Mouse (Mus musculus) neural tube, embryonic 11.5 days (tissue): ENCODE data around the gene Acot5. TPM values are rescaled to one million over a fixed set of nuclear protein-coding genes. Genes with fewer than 3 reads are reported as not detected.
"Not testable (repeated sequence)": the region's sequence is repeated elsewhere in the genome, so short reads cannot be mapped to it uniquely, and the experiment has no call there.

Experiments
- ATAC-seq: fragments of 200-750 bp; cut with Nextera tagmentation; 2 replicates; pipeline ENCODE4 v1.8.0; 2017; ENCODE audit warnings: moderate number of reproducible peaks, mild to moderate bottlenecking, moderate TSS enrichment, moderate library complexity; ENCODE audit not compliant: insufficient read depth, low FRiP score, low TSS enrichment
- DNase-seq: peaks from one replicate; pipeline ENCODE4 v3.0.0-alpha.2; 2015; ENCODE audit warnings: low spot score
- H3K27ac ChIP-seq: fragments of 300-500 bp; sonication (generic); 2 replicates; pipeline ENCODE4 v1.5.1; 2014; ENCODE audit warnings: low read depth, mild to moderate bottlenecking, low read length
- H3K27me3 ChIP-seq: fragments of 300-500 bp; sonication (generic); 2 replicates; pipeline ENCODE4 v1.6.1; 2014; ENCODE audit warnings: mild to moderate bottlenecking, low read length, mixed read lengths; ENCODE audit not compliant: control insufficient read depth, insufficient read depth
- H3K36me3 ChIP-seq: fragments of 300-500 bp; sonication (generic); 2 replicates; pipeline ENCODE4 v1.6.1; 2014; ENCODE audit warnings: mild to moderate bottlenecking, low read length, moderate library complexity, mixed read lengths; ENCODE audit not compliant: control insufficient read depth, insufficient read depth
- H3K4me1 ChIP-seq: fragments of 300-500 bp; sonication (generic); 2 replicates; pipeline ENCODE4 v1.6.1; 2014; ENCODE audit warnings: low read length, mixed read lengths; ENCODE audit not compliant: control insufficient read depth, insufficient read depth
- H3K4me2 ChIP-seq: fragments of 300-500 bp; sonication (generic); 2 replicates; pipeline ENCODE4 v1.6.1; 2014; ENCODE audit warnings: low read depth, mild to moderate bottlenecking, moderate library complexity
- H3K4me3 ChIP-seq: fragments of 300-500 bp; sonication (generic); 2 replicates; pipeline ENCODE4 v1.5.1; 2014; ENCODE audit warnings: low read depth, low read length
- H3K9ac ChIP-seq: fragments of 300-500 bp; sonication (generic); 2 replicates; pipeline ENCODE4 v1.6.1; 2014; ENCODE audit warnings: mild to moderate bottlenecking, low read length
- H3K9me3 ChIP-seq: fragments of 300-500 bp; sonication (generic); 2 replicates; pipeline ENCODE4 v1.6.1; 2016; ENCODE audit warnings: low read length; ENCODE audit not compliant: control insufficient read depth
- WGBS: fragments of 180-500 bp; shearing (Covaris S2); extraction: QIAGEN DNeasy Blood & Tissue Kit; methylation state at CpG from one replicate; pipeline ENCODE4 v1.1.7; 2014; 5-methylcytosine and 5-hydroxymethylcytosine counted together
- polyA plus RNA-seq: library from polyadenylated mRNA; unstranded; fragments of >200 nt; fragmentation: Nextera tagmentation; extraction: Ambion mirVana; gene quantifications from 2 replicates; pipeline ENCODE4 v1.2.1, GENCODE M21; 2014

The Acot5 gene
- polyA plus RNA-seq, result not detected in 2 replicates

DNA sequence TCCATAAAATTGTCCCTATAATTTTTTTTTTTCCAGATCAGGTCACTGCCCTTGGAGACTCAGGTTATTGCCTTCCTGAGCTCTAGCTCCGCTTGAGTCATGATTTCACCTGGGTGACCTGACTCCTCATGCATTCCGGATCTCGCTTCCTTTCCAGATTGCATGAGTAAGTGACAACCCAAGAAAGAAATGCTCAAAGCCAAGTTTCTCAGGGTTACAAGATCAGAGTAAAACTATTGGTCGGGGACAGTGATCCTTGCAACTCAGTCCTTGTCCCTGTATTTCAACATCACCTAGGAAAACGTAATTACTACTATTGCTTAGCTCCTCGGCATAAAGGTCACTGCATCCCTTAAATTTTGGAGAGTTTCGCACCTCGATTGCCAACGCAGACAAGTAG is at the start of gene Acot5:
Acot5 (plus strand) TSS at position 340 of the 400 bp plus-strand sequence.
- no peak within 1 kb of the TSS for H3K27ac ChIP-seq
- peaks cover 22% of the 10 kb centered on the region for H3K27me3 ChIP-seq
- H3K36me3 ChIP-seq, result no peaks in the 10 kb centered on the region
- WGBS, result 64% methylated on average over 9 of the region's 9 CpGs
- peak within 1 kb of the TSS; percentile 52 for H3K4me2 ChIP-seq
- ATAC-seq (no peak), DNase-seq (no peak)
- H3K9ac ChIP-seq, result no peak within 1 kb of the TSS; the same call in 1 of the 2 replicates
- no peaks in the 10 kb centered on the region for H3K9me3 ChIP-seq
- peak within 1 kb of the TSS; percentile 33 for H3K4me3 ChIP-seq
- H3K4me1 ChIP-seq, result no peaks in the 10 kb centered on the region

DNA sequence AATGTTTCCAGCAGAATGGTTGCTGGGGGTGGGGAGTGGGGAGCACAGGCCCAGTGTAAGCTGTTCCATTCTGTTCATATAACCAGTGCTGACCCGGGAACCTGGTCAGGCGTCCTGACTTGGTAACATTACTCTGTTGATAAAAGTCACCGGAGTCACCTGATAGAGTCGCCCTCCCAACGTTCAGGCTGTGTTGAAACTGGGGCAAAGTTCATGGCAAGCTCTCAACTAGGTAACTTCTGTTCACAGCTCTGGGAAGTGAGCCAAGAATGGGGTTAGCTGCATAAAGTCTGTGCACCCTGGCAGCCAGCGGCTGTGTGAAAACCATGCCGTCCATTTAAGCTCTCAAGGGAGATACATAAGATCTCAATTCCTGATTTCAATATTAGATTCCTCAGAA is 48.6 kb upstream of the Acot5 start:
- H3K36me3 ChIP-seq, H3K4me3 ChIP-seq, H3K27me3 ChIP-seq, ATAC-seq, H3K9me3 ChIP-seq, H3K4me2 ChIP-seq, H3K27ac ChIP-seq, H3K9ac ChIP-seq, DNase-seq, H3K4me1 ChIP-seq: not testable (repeated sequence)
- 86% methylated on average over 7 of the region's 7 CpGs for WGBS

DNA sequence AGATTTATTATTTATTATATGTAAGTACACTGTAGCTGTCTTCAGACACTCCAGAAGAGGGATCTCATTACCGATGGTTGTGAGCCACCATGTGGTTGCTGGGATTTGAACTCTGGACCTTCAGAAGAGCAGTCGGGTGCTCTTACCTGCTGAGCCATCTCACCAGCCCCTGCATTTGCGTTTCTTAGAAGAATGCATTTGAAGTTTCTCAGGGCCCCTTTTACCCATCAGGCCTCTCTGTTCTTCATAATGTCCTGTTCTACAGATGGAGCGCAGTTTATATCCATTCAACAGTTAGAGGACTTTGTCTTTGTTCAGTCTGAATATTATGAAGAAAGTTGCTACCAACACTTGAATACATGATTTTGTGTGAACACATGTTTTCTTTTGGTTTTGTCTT is 46.9 kb upstream of the Acot5 start:
- DNase-seq, H3K4me2 ChIP-seq, H3K36me3 ChIP-seq, H3K9me3 ChIP-seq, H3K27ac ChIP-seq, H3K4me1 ChIP-seq, ATAC-seq, H3K9ac ChIP-seq, H3K4me3 ChIP-seq, H3K27me3 ChIP-seq: not testable (repeated sequence)
- 96% methylated on average over 4 of the region's 4 CpGs for WGBS

- Histone ChIP-seq H3K27ac (no peak overlapping the region), H3K4me3 (no peak overlapping the region), H3K27me3 (no peaks in the 10 kb centered on the region), H3K4me2 (no peak overlapping the region), H3K9me3 (no peaks in the 10 kb centered on the region), H3K4me1 (no peaks in the 10 kb centered on the region), H3K9ac (no peak overlapping the region), H3K36me3 (no peaks in the 10 kb centered on the region)
- 89% methylated on average over 9 of the region's 9 CpGs for WGBS
- ATAC-seq, result no peak
- no peak for DNase-seq
Measured at GRCm38 (mm10) chr12:84023052-84023745, 45.9 kb upstream of the Acot5 start.

GRCm38 (mm10) chr12:84025888-84026287 is 43.2 kb upstream of the Acot5 start:
- H3K4me1 ChIP-seq, result no peaks in the 10 kb centered on the region
- no peak overlapping the region for H3K4me2 ChIP-seq
- no peaks in the 10 kb centered on the region for H3K27me3 ChIP-seq
- H3K27ac ChIP-seq, result no peak overlapping the region
- no peak overlapping the region for H3K4me3 ChIP-seq
- no peaks in the 10 kb centered on the region for H3K9me3 ChIP-seq
- no peak overlapping the region for H3K9ac ChIP-seq
- ATAC-seq (no peak), DNase-seq (no peak)
- no peaks in the 10 kb centered on the region for H3K36me3 ChIP-seq
- WGBS, result 90% methylated on average over 7 of the region's 7 CpGs

DNA sequence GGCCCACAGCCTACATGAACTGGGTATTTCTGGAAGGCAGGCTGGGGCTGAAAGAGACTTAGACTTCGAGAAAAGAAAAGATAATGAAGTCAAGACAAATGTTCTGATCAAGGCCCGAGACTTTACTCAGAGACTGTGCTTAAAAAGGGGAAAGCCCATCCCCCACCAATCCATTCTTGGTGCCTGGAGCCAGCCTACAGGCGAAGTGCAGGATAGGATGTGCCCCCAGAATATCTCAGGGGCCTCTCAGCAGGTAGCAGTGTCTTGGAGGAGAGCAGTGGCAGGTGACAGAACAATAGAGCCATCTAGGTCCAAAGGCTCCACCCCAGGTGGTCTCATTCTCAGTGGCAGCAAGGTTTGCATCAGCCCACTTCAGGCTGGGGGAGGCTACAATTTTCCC is 40.8 kb upstream of the Acot5 start:
- not testable (repeated sequence) for H3K4me1 ChIP-seq, H3K9me3 ChIP-seq, H3K4me3 ChIP-seq, H3K36me3 ChIP-seq, H3K27me3 ChIP-seq, H3K4me2 ChIP-seq, DNase-seq, H3K9ac ChIP-seq, ATAC-seq, H3K27ac ChIP-seq
- WGBS, result 66% methylated on average over 3 of the region's 3 CpGs

- H3K4me2 ChIP-seq, H3K36me3 ChIP-seq, H3K27me3 ChIP-seq, H3K27ac ChIP-seq, H3K9ac ChIP-seq, H3K9me3 ChIP-seq, H3K4me3 ChIP-seq, H3K4me1 ChIP-seq, ATAC-seq, DNase-seq: not testable (repeated sequence)
- WGBS, result 90% methylated on average over 1 of the region's 1 CpGs
Measured at GRCm38 (mm10) chr12:84029043-84029442, 40.1 kb upstream of the Acot5 start.

GRCm38 (mm10) chr12:84030659-84031332 is 38.3 kb upstream of the Acot5 start:
- Histone ChIP-seq H3K9me3 (no peaks in the 10 kb centered on the region), H3K27me3 (no peaks in the 10 kb centered on the region), H3K36me3 (no peaks in the 10 kb centered on the region), H3K4me2 (no peak overlapping the region), H3K4me3 (no peak overlapping the region), H3K27ac (no peak overlapping the region), H3K9ac (no peak overlapping the region), H3K4me1 (no peaks in the 10 kb centered on the region)
- peak; percentile 68 for DNase-seq
- WGBS, result 68% methylated on average over 4 of the region's 4 CpGs
- ATAC-seq, result peak; percentile 31; the same call in 1 of the 2 replicates

DNA sequence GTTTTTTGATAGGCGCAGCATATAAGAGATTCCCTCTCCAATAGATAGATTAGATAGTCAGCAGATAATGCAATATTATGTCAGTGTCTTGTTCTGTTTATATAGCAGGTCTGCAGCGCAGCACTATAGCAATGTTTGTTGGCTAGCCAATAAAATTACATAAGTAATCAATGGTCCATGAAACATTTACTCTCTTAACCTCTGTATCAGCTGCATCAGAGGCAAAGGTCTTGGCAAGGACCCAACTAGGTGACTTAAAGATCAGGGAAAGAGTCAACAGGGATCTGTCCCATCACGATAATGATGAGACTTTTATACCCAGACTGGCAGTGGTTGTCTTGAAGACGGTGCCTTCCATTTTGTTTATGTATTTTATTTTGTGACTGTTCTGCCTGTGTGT is 36.3 kb upstream of the Acot5 start:
- ATAC-seq, result no peak
- WGBS, result 87% methylated on average over 4 of the region's 4 CpGs
- no peak overlapping the region for H3K4me2 ChIP-seq

More for the DNA sequence above, 36.3 kb upstream of the Acot5 start:
- no peaks in the 10 kb centered on the region for H3K27me3 ChIP-seq
- H3K9me3 ChIP-seq, result no peaks in the 10 kb centered on the region
- H3K27ac ChIP-seq, result no peak overlapping the region
- no peak for DNase-seq
- no peaks in the 10 kb centered on the region for H3K4me1 ChIP-seq
- no peak overlapping the region for H3K4me3 ChIP-seq
- no peak overlapping the region for H3K9ac ChIP-seq
- H3K36me3 ChIP-seq, result no peaks in the 10 kb centered on the region
